Mouse (Mus musculus) bone marrow, adult 2 months (tissue): ENCODE data around the gene Taf9.

Experiments
- CTCF ChIP-seq: fragments of 200-500 bp; IDR thresholded peaks from 2 replicates; pipeline ENCODE4 v1.5.1; 2011; ENCODE audit warnings: low read length, control low read depth; ENCODE audit not compliant: control insufficient read depth, insufficient read depth
- POLR2A ChIP-seq: fragments of 200-500 bp; IDR thresholded peaks from 2 replicates; pipeline ENCODE4 v1.6.1; 2011; ENCODE audit warnings: low read depth, mild to moderate bottlenecking, control low read depth, low read length, borderline replicate concordance; ENCODE audit not compliant: control insufficient read depth

DNA sequence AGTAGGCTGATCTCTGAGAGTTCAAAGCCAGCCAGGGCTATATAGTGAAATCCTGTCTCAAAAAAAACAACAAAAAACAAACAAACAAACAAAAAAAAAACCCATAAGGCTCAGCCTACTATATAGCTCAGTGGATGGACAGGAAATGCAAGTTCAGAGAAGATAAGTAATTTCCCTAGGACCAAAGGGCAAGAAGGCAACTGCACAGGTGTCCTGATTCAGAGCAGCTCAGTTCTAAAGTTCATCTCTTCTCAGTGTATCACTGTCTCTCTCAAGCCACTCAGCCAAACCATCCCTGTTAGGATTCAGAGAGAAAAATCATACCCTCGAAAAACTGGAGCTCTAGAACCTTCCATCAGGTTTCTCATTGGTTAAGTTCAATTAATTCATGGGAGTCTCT is 45.5 kb upstream of the Taf9 start:
- no peak for TF ChIP-seq POLR2A
- TF ChIP-seq CTCF: no peak
